Mouse (Mus musculus) embryonic stem cell, embryonic (primary cell): Measurements from ENCODE around the gene Mpp2.

ENCODE experiments used
- CTCF ChIA-PET, 4 experiments: fragments of 300-600 bp in 2 of 4; fragments of 350-600 bp in 2 of 4; sonication (Branson Sonifier 250); formaldehyde crosslinking; loops; one replicate each; lab custom pipeline; 2022; ENCODE audit warnings: inconsistent platforms in 2 of 4; lab: Charles Lee
- POLR2A ChIA-PET, 4 experiments: fragments of 300-600 bp in 2 of 4; fragments of 350-600 bp in 2 of 4; sonication (Branson Sonifier 250); formaldehyde crosslinking; loops; one replicate each; lab custom pipeline; 2022; ENCODE audit warnings: antibody characterized with exemption in 4 of 4, inconsistent platforms in 1 of 4; lab: Charles Lee

Mpp2 gene

GRCm38 (mm10) chr11:102089088-102089808, 933 bp upstream of the Mpp2 start:
- CTCF ChIA-PET, result interaction anchor here in 2 of 4 experiments (0.5 to 1.7 kb wide), 4 partner anchors 13 to 378 kb away, joined by 3 to 4 read pairs (median 3); partner anchors contain the start of gene Pyy (in 1 of the 2)
- POLR2A ChIA-PET, result interaction anchor here in 2 of 4 experiments (0.5 to 1.0 kb wide), 3 partner anchors 138 to 447 kb away, joined by 3 read pairs; partner anchors contain the start of gene Ubtf (in 1 of the 2)

- POLR2A ChIA-PET, result interaction anchor here in 3 of 4 experiments (0.5 to 2.0 kb wide), 10 partner anchors 9 to 417 kb away, joined by 3 to 10 read pairs (median 3); no protein-coding TSS in a partner anchor
- CTCF ChIA-PET, result interaction anchor here (0.6 to 1.9 kb wide), 14 partner anchors 9 to 177 kb away, joined by 3 to 6 read pairs (median 3); partner anchors contain the start of gene BC030867 (in 1 of the 4)
These were observed 1.1 kb downstream of the Mpp2 start for GRCm38 (mm10) chr11:102087081-102087751.

GRCm38 (mm10) chr11:102086331-102086730, 2.0 kb downstream of the Mpp2 start:
- ChIA-PET POLR2A (interaction anchor here in 2 of 4 experiments (0.7 to 2.0 kb wide), 6 partner anchors 10 to 48 kb away, joined by 3 to 10 read pairs (median 4); no protein-coding TSS in a partner anchor), CTCF (interaction anchor here (0.5 to 1.5 kb wide), 8 partner anchors 21 to 104 kb away, joined by 3 to 6 read pairs (median 4); partner anchors contain the start of gene Pyy (in 1 of the 4))

GRCm38 (mm10) chr11:102084159-102084558, 4.2 kb downstream of the Mpp2 start:
- ChIA-PET CTCF (interaction anchor here in 2 of 4 experiments (0.6 to 2.3 kb wide), 5 partner anchors 16 to 83 kb away, joined by 3 to 10 read pairs (median 5); no protein-coding TSS in a partner anchor), POLR2A (interaction anchor here in 3 of 4 experiments (0.6 to 1.6 kb wide), 9 partner anchors 9 to 396 kb away, joined by 3 to 6 read pairs (median 4); no protein-coding TSS in a partner anchor)

- ChIA-PET POLR2A (interaction anchor here in 2 of 4 experiments (0.9 to 2.0 kb wide), 9 partner anchors 9 to 247 kb away, joined by 3 to 6 read pairs (median 3); partner anchors contain the start of gene Cfap97d1 (in 1 of the 2)), CTCF (interaction anchor here in 3 of 4 experiments (0.7 to 2.5 kb wide), 11 partner anchors 19 to 173 kb away, joined by 3 to 12 read pairs (median 5); partner anchors contain the start of gene Pyy (in 1 of the 3))
These were observed 5.1 kb downstream of the Mpp2 start for GRCm38 (mm10) chr11:102083193-102083592.

GRCm38 (mm10) chr11:102082322-102082721, 6.0 kb downstream of the Mpp2 start:
- ChIA-PET CTCF (interaction anchor here (0.5 to 2.5 kb wide), 23 partner anchors 8 to 1613 kb away, joined by 3 to 22 read pairs (median 5); partner anchors contain the start of genes Cd300lg (in 2 of the 4) and Pyy (in 1 of the 4)), POLR2A (interaction anchor here in 2 of 4 experiments (0.5 to 2.0 kb wide), 22 partner anchors 9 to 1442 kb away, joined by 3 to 8 read pairs (median 3); partner anchors contain the start of genes Cfap97d1 (in 2 of the 2), Etv4 (in 1 of the 2), Grn (in 1 of the 2) and Tmem101 (in 1 of the 2))

GRCm38 (mm10) chr11:102073722-102074121, 14.6 kb downstream of the Mpp2 start:
- ChIA-PET CTCF (interaction anchor here (0.5 to 3.2 kb wide), 6 partner anchors 8 to 600 kb away, joined by 3 to 11 read pairs (median 4); no protein-coding TSS in a partner anchor), POLR2A (interaction anchor here in 1 of 4 experiments (0.8 to 1.1 kb wide), 2 partner anchors 9 to 13 kb away, joined by 3 read pairs; no protein-coding TSS in a partner anchor)

- POLR2A ChIA-PET, result interaction anchor here in 1 of 4 experiments (0.9 kb wide), 1 partner anchor 11 kb away, joined by 3 read pairs; no protein-coding TSS in a partner anchor
- CTCF ChIA-PET, result interaction anchor here in 3 of 4 experiments (0.7 to 1.2 kb wide), 3 partner anchors 11 to 440 kb away, joined by 3 to 4 read pairs (median 3); no protein-coding TSS in a partner anchor
These were observed 15.6 kb downstream of the Mpp2 start for GRCm38 (mm10) chr11:102072729-102073128.

GRCm38 (mm10) chr11:102070426-102070825, 17.9 kb downstream of the Mpp2 start:
- CTCF ChIA-PET, result interaction anchor here in 3 of 4 experiments (0.6 to 1.4 kb wide), 4 partner anchors 38 to 178 kb away, joined by 3 to 5 read pairs (median 4); partner anchors contain the start of genes BC030867 (in 1 of the 3) and Cfap97d1 (in 1 of the 3)
- POLR2A ChIA-PET, result interaction anchor here in 2 of 4 experiments (0.6 to 1.5 kb wide), 4 partner anchors 12 to 262 kb away, joined by 3 to 6 read pairs (median 4); partner anchors contain the start of gene Hdac5 (in 1 of the 2)

GRCm38 (mm10) chr11:102069633-102070032, 18.7 kb downstream of the Mpp2 start:
- ChIA-PET POLR2A (interaction anchor here in 2 of 4 experiments (0.7 to 1.5 kb wide), 5 partner anchors 13 to 160 kb away, joined by 3 to 6 read pairs (median 3); partner anchors contain the start of gene Hdac5 (in 1 of the 2)), CTCF (interaction anchor here (0.6 to 1.7 kb wide), 7 partner anchors 16 to 858 kb away, joined by 3 to 5 read pairs (median 3); partner anchors contain the start of genes BC030867 (in 1 of the 4), Cfap97d1 (in 1 of the 4) and Pyy (in 1 of the 4))

- ChIA-PET POLR2A (interaction anchor here in 2 of 4 experiments (1.0 to 1.5 kb wide), 3 partner anchors 25 to 161 kb away, joined by 3 read pairs; partner anchors contain the start of gene Hdac5 (in 1 of the 2)), CTCF (interaction anchor here in 3 of 4 experiments (0.5 to 1.7 kb wide), 5 partner anchors 15 to 859 kb away, joined by 3 to 8 read pairs (median 4); partner anchors contain the start of gene Pyy (in 1 of the 3))
These were observed 19.3 kb downstream of the Mpp2 start for GRCm38 (mm10) chr11:102068969-102069368.

GRCm38 (mm10) chr11:102063076-102063475, 25.2 kb downstream of the Mpp2 start:
- ChIA-PET POLR2A (interaction anchor here in 1 of 4 experiments (1.1 kb wide), 1 partner anchor 85 kb away, joined by 3 read pairs; no protein-coding TSS in a partner anchor), CTCF (interaction anchor here in 3 of 4 experiments (0.6 to 3.9 kb wide), 9 partner anchors 9 to 228 kb away, joined by 3 to 25 read pairs (median 4); partner anchors contain the start of gene Cd300lg (in 1 of the 3))

GRCm38 (mm10) chr11:102061941-102062473, 26.3 kb downstream of the Mpp2 start:
- CTCF ChIA-PET, result interaction anchor here (0.5 to 3.9 kb wide), 65 partner anchors 8 to 1588 kb away, joined by 3 to 25 read pairs (median 4); partner anchors contain the start of genes Cd300lg (in 2 of the 4), Tmem101 (in 2 of the 4), BC030867 (in 1 of the 4) and Cfap97d1 (in 1 of the 4)

GRCm38 (mm10) chr11:102061236-102061940, 26.9 kb downstream of the Mpp2 start:
- POLR2A ChIA-PET, result interaction anchor here in 3 of 4 experiments (0.5 to 1.8 kb wide), 16 partner anchors 9 to 603 kb away, joined by 3 to 10 read pairs (median 3); partner anchors contain the start of genes Cd300lg (in 1 of the 3) and Cfap97d1 (in 1 of the 3)
- CTCF ChIA-PET, result interaction anchor here (0.5 to 3.9 kb wide), 66 partner anchors 9 to 1589 kb away, joined by 3 to 25 read pairs (median 4); partner anchors contain the start of genes Cd300lg (in 2 of the 4), Tmem101 (in 2 of the 4), BC030867 (in 1 of the 4) and Cfap97d1 (in 1 of the 4)

More at GRCm38 (mm10) chr11:102061941-102062473, 26.3 kb downstream of the Mpp2 start:
- POLR2A ChIA-PET, result interaction anchor here in 3 of 4 experiments (0.6 to 1.6 kb wide), 7 partner anchors 10 to 156 kb away, joined by 3 to 6 read pairs (median 3); partner anchors contain the start of gene Cfap97d1 (in 1 of the 3)

- CTCF ChIA-PET, result interaction anchor here (0.5 to 6.5 kb wide), 88 partner anchors 8 to 486 kb away, joined by 3 to 62 read pairs (median 4); partner anchors contain the start of genes Cfap97d1 (in 3 of the 4), Dusp3 (in 3 of the 4), Cd300lg (in 2 of the 4) and BC030867 (in 1 of the 4)
These were observed 34.5 kb downstream of the Mpp2 start for GRCm38 (mm10) chr11:102053847-102054246.

More at GRCm38 (mm10) chr11:102053847-102054246, 34.5 kb downstream of the Mpp2 start:
- POLR2A ChIA-PET, result interaction anchor here in 3 of 4 experiments (0.6 to 1.8 kb wide), 19 partner anchors 11 to 879 kb away, joined by 3 to 13 read pairs (median 3); partner anchors contain the start of genes Cfap97d1 (in 2 of the 3), BC030867 (in 1 of the 3), Dusp3 (in 1 of the 3) and Mpp2 (in 1 of the 3)
